Mouse (Mus musculus) midbrain, postnatal 0 days (tissue): Measurements from ENCODE around the gene Ms4a4b. TPM values are rescaled to one million over a fixed set of nuclear protein-coding genes. Genes with fewer than 3 reads are reported as not detected.

Experiments used
- ATAC-seq: fragments of 200-750 bp; cut with Nextera tagmentation; 2 replicates; pipeline ENCODE4 v1.8.0; 2017; ENCODE audit warnings: moderate number of reproducible peaks, mild to moderate bottlenecking, moderate TSS enrichment, moderate library complexity; ENCODE audit not compliant: low FRiP score
- DNase-seq: peaks from one replicate; pipeline ENCODE4 v3.0.0-alpha.2; 2015; ENCODE audit warnings: low spot score
- H3K27ac ChIP-seq: fragments of 300-500 bp; sonication (generic); 2 replicates; pipeline ENCODE4 v1.5.1; 2014; ENCODE audit warnings: low read depth, mild to moderate bottlenecking, low read length, mixed read lengths
- H3K27me3 ChIP-seq: fragments of 300-500 bp; sonication (generic); 2 replicates; pipeline ENCODE4 v1.6.1; 2014; ENCODE audit warnings: low read length, control low read depth, mixed read lengths; ENCODE audit not compliant: insufficient read depth
- H3K36me3 ChIP-seq: fragments of 300-500 bp; sonication (generic); 2 replicates; pipeline ENCODE4 v1.6.1; 2014; ENCODE audit warnings: low read length, control low read depth, mixed read lengths; ENCODE audit not compliant: insufficient read depth
- H3K4me1 ChIP-seq: fragments of 300-500 bp; sonication (generic); 2 replicates; pipeline ENCODE4 v1.6.1; 2014; ENCODE audit warnings: mild to moderate bottlenecking, control low read depth, antibody characterized with exemption, low read length, mixed read lengths; ENCODE audit not compliant: insufficient read depth
- H3K4me2 ChIP-seq: fragments of 300-500 bp; sonication (generic); 2 replicates; pipeline ENCODE4 v1.6.1; 2014; ENCODE audit warnings: low read depth, mild to moderate bottlenecking, low read length, mixed read lengths; ENCODE audit not compliant: poor library complexity, severe bottlenecking
- H3K4me3 ChIP-seq: fragments of 300-500 bp; sonication (generic); 2 replicates; pipeline ENCODE4 v1.5.1; 2014; ENCODE audit warnings: low read depth, mild to moderate bottlenecking, low read length, moderate library complexity
- H3K9ac ChIP-seq: fragments of 300-500 bp; sonication (generic); replicated peaks from 2 replicates; pipeline ENCODE4 v1.6.1; 2014; ENCODE audit warnings: mild to moderate bottlenecking, low read length, moderate library complexity, mixed read lengths; ENCODE audit not compliant: poor library complexity, severe bottlenecking
- H3K9me3 ChIP-seq: fragments of 300-500 bp; sonication (generic); 2 replicates; pipeline ENCODE4 v1.6.1; 2016; ENCODE audit warnings: low read length, control low read depth
- CTCF ChIP-seq: IDR thresholded peaks from 2 replicates; pipeline ENCODE4 v1.5.1; 2016; ENCODE audit warnings: antibody characterized with exemption, mild to moderate bottlenecking
- WGBS: fragments of 180-500 bp; shearing (Covaris S2); extraction: QIAGEN DNeasy Blood & Tissue Kit; methylation state at CpG from one replicate; pipeline ENCODE4 v1.1.7; 2014; 5-methylcytosine and 5-hydroxymethylcytosine counted together
- polyA plus RNA-seq: library from polyadenylated mRNA; unstranded; fragments of >200 nt; fragmentation: Nextera tagmentation; extraction: Ambion mirVana; gene quantifications from 2 replicates; pipeline ENCODE4 v1.2.1, GENCODE M21; 2015
- total RNA-seq: library from RNA; depleted of rRNA; stranded (reverse); fragments of >200 nt; gene quantifications from 2 replicates; pipeline ENCODE4 v1.2.3, GENCODE M21; 2014; rRNA removed

The Ms4a4b gene
- not detected in 2 replicates for total RNA-seq
- not detected in 2 replicates for polyA plus RNA-seq

GRCm38 (mm10) chr19:11443338-11443737 is at the start of gene Ms4a4b:
Gene Ms4a4b, plus strand, starts transcription at chr19:11443553.
- Histone ChIP-seq H3K4me3 (no peak within 1 kb of the TSS), H3K27ac (no peak within 1 kb of the TSS), H3K4me2 (no peak within 1 kb of the TSS), H3K4me1 (no peaks in the 10 kb centered on the region), H3K9ac (no peak within 1 kb of the TSS), H3K27me3 (no peaks in the 10 kb centered on the region), H3K9me3 (no peaks in the 10 kb centered on the region), H3K36me3 (no peaks in the 10 kb centered on the region)
- ATAC-seq: no peak
- TF ChIP-seq CTCF: no peak
- no peak for DNase-seq

GRCm38 (mm10) chr19:11395769-11396168 is 47.6 kb upstream of the Ms4a4b start:
- no peak overlapping the region for H3K4me2 ChIP-seq
- DNase-seq (no peak), ATAC-seq (no peak)
- no peak overlapping the region for H3K27ac ChIP-seq
- no peak overlapping the region for H3K9ac ChIP-seq
- no peak overlapping the region for H3K4me3 ChIP-seq
- no peaks in the 10 kb centered on the region for H3K9me3 ChIP-seq
- H3K4me1 ChIP-seq: no peaks in the 10 kb centered on the region
- TF ChIP-seq CTCF: no peak
- no peaks in the 10 kb centered on the region for H3K27me3 ChIP-seq
- H3K36me3 ChIP-seq: no peaks in the 10 kb centered on the region

GRCm38 (mm10) chr19:11404527-11404926 is 38.8 kb upstream of the Ms4a4b start, which contains the start of gene Ms4a4c:
Gene Ms4a4c, plus strand, starts transcription at chr19:11404770.
- no peak within 1 kb of the TSS for H3K9ac ChIP-seq
- H3K4me2 ChIP-seq: no peak within 1 kb of the TSS
- DNase-seq (no peak), ATAC-seq (no peak)
- H3K27me3 ChIP-seq: no peaks in the 10 kb centered on the region
- H3K4me3 ChIP-seq: no peak within 1 kb of the TSS
- no peaks in the 10 kb centered on the region for H3K9me3 ChIP-seq
- no peaks in the 10 kb centered on the region for H3K36me3 ChIP-seq
- no peak for TF ChIP-seq CTCF
- H3K27ac ChIP-seq: no peak within 1 kb of the TSS
- H3K4me1 ChIP-seq: no peaks in the 10 kb centered on the region
- WGBS: 87% methylated on average over 3 of the region's 3 CpGs

- no peak overlapping the region for H3K4me3 ChIP-seq
- ATAC-seq (no peak), DNase-seq (no peak)
- H3K4me1 ChIP-seq: no peaks in the 10 kb centered on the region
- no peaks in the 10 kb centered on the region for H3K36me3 ChIP-seq
- no peaks in the 10 kb centered on the region for H3K9me3 ChIP-seq
- H3K27me3 ChIP-seq: no peaks in the 10 kb centered on the region
- no peak overlapping the region for H3K9ac ChIP-seq
- no peak for TF ChIP-seq CTCF
- H3K4me2 ChIP-seq: no peak overlapping the region
- no peak overlapping the region for H3K27ac ChIP-seq
These were observed 35.9 kb upstream of the Ms4a4b start for GRCm38 (mm10) chr19:11407428-11407827.

GRCm38 (mm10) chr19:11408591-11408990 is 34.8 kb upstream of the Ms4a4b start:
- TF ChIP-seq CTCF: no peak
- ATAC-seq (no peak), DNase-seq (no peak)
- Histone ChIP-seq H3K9ac (no peak overlapping the region), H3K9me3 (no peaks in the 10 kb centered on the region), H3K4me2 (no peak overlapping the region), H3K27ac (no peak overlapping the region), H3K4me3 (no peak overlapping the region), H3K4me1 (no peaks in the 10 kb centered on the region), H3K27me3 (no peaks in the 10 kb centered on the region), H3K36me3 (no peaks in the 10 kb centered on the region)
- WGBS: 86% methylated on average over 1 of the region's 1 CpGs

- ATAC-seq: no peak
- no peak for DNase-seq
- Histone ChIP-seq H3K4me3 (no peak overlapping the region), H3K9me3 (no peaks in the 10 kb centered on the region), H3K4me1 (no peaks in the 10 kb centered on the region), H3K36me3 (no peaks in the 10 kb centered on the region), H3K27ac (no peak overlapping the region), H3K9ac (no peak overlapping the region), H3K4me2 (no peak overlapping the region), H3K27me3 (no peaks in the 10 kb centered on the region)
- 83% methylated on average over 1 of the region's 1 CpGs for WGBS
- no peak for TF ChIP-seq CTCF
These were observed 31.7 kb upstream of the Ms4a4b start for GRCm38 (mm10) chr19:11411640-11412039.
